Mouse (Mus musculus) bone marrow macrophage, adult 2 months (primary cell): ENCODE results near the gene Chka. TPM values are rescaled to one million over a fixed set of nuclear protein-coding genes. Genes with fewer than 3 reads are reported as not detected.

ENCODE experiments used
- H3K27ac ChIP-seq: 2 replicates; pipeline ENCODE4 v1.5.1; 2012; ENCODE audit warnings: low read depth, low read length; ENCODE audit not compliant: insufficient read depth
- H3K4me1 ChIP-seq: 2 replicates; pipeline ENCODE4 v1.6.1; 2012; ENCODE audit warnings: low read length; ENCODE audit not compliant: control insufficient read depth, insufficient read depth
- H3K4me3 ChIP-seq: 2 replicates; pipeline ENCODE4 v1.5.1; 2012; ENCODE audit warnings: mild to moderate bottlenecking, low read length, moderate library complexity; ENCODE audit not compliant: insufficient read depth
- CTCF ChIP-seq: IDR thresholded peaks from 2 replicates; pipeline ENCODE4 v1.5.1; 2012; ENCODE audit warnings: low read depth, mild to moderate bottlenecking, low read length, moderate library complexity
- POLR2A ChIP-seq: IDR thresholded peaks from 2 replicates; pipeline ENCODE4 v1.6.1; 2012; ENCODE audit warnings: mild to moderate bottlenecking, low read depth, low read length, borderline replicate concordance
- polyA plus RNA-seq: library from polyadenylated mRNA; stranded (reverse); fragments of >200 nt; gene quantifications from 2 replicates; pipeline ENCODE4 v1.2.4, GENCODE M21; 2012; ENCODE audit not compliant: missing spikeins, insufficient read depth, insufficient read length

Gene Chka
- polyA plus RNA-seq, 1 experiment: 22.5 TPM

DNA sequence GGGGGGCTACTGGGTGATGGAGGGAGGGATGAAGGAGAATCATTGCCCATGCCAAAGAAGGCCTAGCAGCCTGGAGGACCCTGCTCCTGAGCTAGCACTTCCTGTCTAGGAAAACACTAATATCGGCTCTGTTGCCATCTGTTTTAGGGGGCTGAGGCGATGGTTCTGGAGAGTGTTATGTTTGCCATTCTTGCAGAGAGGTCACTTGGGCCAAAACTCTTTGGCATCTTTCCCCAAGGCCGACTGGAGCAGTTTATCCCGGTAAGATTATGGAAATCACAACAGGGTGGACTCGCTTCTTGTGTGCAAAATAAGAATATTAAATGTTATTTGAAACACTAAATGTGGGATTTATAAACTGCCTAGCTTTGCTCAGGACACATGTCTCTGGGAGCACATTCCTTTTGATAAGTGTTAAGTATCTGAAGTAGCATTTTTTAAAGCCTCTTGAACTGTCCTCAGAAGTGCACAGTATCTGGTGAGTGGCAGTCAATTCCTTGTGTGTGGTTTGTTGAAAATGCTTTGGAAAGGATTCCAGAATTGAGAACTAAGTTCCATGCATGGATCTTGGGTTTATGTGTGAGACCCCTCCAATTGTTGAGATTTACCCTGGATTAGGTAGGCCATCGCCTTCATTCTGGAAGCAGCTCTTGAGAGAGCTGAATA, 32.9 kb downstream of the Chka start:
- peaks cover 31% of the 10 kb centered on the region for H3K4me1 ChIP-seq
- H3K27ac ChIP-seq: no peak overlapping the region
- TF ChIP-seq CTCF (no peak), POLR2A (no peak)
- no peak overlapping the region for H3K4me3 ChIP-seq

DNA sequence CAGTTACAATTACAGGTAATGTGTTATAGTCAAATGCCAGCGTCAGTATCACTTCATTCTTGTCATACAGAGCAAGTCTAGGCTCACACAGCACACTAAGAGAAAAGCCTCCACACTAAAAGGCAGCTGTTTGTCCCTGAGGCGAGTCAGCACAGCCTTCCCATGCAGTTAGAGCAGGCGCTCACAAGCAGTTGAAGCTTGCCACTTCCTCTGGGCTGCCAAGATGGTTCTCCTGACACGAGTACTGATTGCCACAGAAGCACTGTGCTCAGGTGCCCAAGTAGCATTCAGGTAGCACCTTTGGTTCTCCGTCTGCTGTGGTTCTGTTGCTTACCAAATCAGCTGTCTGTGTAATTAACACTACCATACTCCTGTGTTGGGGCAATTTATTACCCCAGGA, 37.5 kb downstream of the Chka start:
- Histone ChIP-seq H3K4me3 (no peak overlapping the region), H3K4me1 (no peaks in the 10 kb centered on the region), H3K27ac (no peak overlapping the region)
- TF ChIP-seq POLR2A (no peak), CTCF (no peak)

DNA sequence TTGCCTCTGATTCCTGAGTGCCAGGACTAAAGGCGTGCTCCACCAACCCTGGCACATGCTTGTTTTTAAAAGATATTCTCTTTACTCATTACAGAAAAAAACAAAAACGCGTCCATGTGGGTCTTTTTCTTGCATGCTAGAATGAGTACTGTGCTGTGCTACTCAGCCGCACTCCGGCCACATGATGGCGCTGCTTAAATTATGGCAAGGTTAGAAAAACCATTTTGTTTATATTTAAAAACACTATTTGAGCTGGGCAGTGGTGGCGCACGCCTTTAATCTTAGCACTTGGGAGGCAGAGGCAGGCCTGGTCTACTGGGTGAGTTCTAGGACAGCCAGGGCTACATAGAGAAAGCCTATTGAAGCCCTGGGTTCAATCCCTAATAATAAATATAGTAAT, 38.6 kb downstream of the Chka start:
- H3K27ac ChIP-seq: no peak overlapping the region
- no peak for TF ChIP-seq POLR2A
- TF ChIP-seq CTCF: peak; percentile 59
- no peak overlapping the region for H3K4me3 ChIP-seq
- H3K4me1 ChIP-seq: no peaks in the 10 kb centered on the region

DNA sequence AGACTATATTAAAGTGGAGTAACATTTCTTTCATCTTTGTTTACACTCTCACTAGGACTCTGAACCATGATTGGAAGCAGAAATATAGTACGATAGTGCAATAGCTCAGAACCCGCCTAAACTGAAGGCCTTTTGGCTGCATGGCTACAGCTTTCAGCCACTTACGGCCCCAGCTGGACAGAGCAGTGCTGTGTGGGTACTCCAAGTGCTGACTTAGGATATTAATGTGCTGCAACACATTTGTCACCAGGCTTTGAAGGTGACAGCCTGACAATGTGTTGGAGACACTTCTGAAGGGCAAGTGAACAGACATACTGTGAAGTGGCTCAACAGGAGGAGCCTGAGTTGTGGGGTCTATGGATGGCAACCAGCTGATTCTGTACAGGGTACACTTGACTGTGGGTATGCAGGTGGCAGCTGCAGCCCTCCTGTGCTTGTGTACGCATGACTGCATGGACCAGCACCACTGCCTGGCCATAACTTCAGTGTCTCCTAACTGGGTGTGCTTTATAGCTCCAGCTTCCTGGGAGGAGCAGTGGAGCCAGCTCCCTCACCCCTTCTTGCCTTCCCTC, 42.1 kb downstream of the Chka start:
- peak overlapping the region; percentile 12; the same call in 1 of the 2 replicates for H3K27ac ChIP-seq
- H3K4me1 ChIP-seq: peaks cover 4% of the 10 kb centered on the region
- no peak overlapping the region for H3K4me3 ChIP-seq
- TF ChIP-seq POLR2A (no peak), CTCF (no peak)

DNA sequence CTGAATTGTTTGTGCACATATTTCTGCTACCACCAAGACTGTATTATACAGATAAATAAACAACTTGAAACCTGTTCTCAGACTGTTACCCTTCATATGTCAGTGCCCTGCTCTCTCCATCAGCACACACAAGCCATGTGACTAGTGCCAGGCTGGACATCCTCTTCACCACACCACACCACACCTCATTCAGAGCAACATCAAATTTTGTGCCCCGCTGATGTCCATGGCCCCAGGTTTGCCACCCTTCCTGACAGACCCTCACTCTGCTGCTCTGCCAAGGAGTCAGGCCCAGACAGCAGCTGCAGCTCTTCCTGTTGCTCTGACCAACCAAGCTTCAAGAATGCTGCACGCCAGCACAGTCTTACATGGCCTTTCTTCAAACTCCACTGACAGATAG, 42.7 kb downstream of the Chka start:
- H3K27ac ChIP-seq: no peak overlapping the region

DNA sequence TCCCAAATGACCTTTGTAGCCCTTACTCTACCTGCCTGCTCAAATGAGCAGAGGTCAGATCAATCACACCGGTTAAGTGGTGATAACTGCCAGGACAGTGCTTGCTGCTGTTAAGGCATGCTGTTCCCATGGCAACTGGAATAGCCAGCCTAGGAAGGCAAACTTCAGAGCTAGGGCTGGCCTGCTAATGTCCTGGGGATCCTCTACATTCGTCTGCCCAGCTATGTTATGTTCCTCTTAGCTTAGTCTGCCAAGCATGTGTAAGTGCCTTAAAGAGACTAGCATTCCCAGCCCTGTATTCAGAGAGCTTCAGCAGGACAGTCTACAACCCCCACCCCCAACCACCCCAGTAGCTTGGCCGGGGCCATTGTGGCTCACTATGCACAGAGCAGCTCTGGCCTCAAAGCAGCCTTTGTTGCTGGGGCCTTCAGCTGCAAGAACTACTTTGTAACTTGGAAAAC, 43.6 kb downstream of the Chka start:
- no peak for TF ChIP-seq POLR2A
- TF ChIP-seq CTCF: no peak
- Histone ChIP-seq H3K4me1 (peaks cover 17% of the 10 kb centered on the region), H3K27ac (no peak overlapping the region), H3K4me3 (no peak overlapping the region)

More for the DNA sequence above, 42.7 kb downstream of the Chka start:
- TF ChIP-seq CTCF (no peak), POLR2A (no peak)
- Histone ChIP-seq H3K4me1 (peaks cover 10% of the 10 kb centered on the region), H3K4me3 (no peak overlapping the region)

DNA sequence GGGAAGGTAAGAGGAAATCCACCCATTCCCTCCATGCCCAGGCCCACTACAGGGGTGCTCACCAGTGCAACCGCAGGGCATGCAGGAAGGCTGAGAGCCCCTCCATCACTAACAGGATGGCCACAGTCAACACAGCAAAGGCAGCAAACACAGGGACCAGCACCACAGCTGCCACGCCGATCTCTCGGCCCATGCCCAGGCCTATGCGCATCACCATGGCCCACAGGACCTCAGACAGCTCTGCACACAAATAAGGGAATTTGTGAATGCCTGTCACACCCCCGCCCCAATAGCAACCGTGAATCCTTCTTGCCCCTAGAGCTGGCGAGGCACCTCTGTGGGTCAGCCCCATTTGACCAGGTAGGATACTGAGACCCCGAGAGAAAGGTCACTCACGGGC, 44.6 kb downstream of the Chka start:
- H3K4me3 ChIP-seq: no peak overlapping the region
- H3K4me1 ChIP-seq: peaks cover 19% of the 10 kb centered on the region
- TF ChIP-seq CTCF (no peak), POLR2A (no peak)
- H3K27ac ChIP-seq: no peak overlapping the region

DNA sequence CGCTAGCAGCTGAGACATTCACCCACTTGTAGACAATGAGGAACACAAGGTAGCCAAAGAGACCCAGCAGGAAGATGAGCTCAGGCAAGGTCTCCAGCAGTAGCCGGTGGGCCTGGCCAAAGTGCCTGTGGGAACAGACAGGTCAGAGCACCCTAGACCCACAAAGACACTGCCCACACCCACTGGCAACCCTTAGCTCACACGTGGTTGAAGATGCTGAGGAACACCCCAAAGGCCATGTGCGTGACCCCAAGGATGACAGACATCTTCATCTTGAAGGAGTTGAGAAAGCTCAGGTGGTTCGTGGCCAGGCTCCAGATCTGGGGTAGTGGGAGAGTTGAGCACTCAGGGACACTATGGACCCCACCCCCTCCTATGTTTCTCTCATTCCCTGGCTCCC, 46.0 kb downstream of the Chka start:
- H3K4me3 ChIP-seq: no peak overlapping the region
- TF ChIP-seq POLR2A (no peak), CTCF (no peak)
- no peak overlapping the region for H3K27ac ChIP-seq
- peaks cover 28% of the 10 kb centered on the region for H3K4me1 ChIP-seq

DNA sequence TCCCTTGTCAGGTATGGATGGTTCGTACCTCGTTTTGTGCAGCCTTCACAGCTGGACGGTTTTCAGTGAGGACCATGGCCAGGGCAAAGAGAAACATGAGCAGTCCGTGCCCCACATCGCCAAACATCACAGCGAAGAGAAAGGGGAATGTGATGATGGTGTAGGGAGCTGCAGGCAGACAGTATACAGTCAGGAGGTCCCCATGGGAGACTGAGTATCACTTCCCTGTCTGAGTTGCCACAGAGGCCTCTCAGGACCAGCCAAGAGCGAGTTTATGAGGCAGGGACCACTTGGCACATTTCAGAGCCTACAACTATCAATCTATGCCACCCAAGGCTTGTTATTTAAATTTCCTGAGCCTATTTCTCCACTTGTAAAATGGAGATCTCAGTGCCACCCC, 47.4 kb downstream of the Chka start:
- Histone ChIP-seq H3K4me3 (no peak overlapping the region), H3K27ac (peak overlapping the region; percentile 2; the same call in 1 of the 2 replicates), H3K4me1 (peaks cover 41% of the 10 kb centered on the region)
- TF ChIP-seq CTCF (no peak), POLR2A (no peak)

DNA sequence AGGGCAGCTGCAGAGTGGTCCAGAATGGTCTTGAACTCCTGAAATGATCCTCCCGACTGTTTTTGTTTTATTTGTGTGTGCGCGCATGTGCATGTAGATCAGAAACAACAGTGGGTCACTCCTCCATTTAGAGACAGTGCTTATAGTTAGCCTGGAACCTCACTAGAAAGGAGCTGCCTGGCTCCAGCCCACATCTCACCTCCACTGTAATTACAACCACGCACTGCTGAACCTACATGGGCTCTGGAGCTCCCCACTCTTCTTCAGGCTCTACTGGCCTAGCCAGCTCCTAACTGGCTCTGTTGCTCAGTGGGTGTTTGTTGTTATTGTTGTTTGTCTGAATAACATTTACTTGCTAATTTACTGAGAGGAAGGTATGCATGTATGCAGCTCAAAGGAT, 48.0 kb downstream of the Chka start:
- Histone ChIP-seq H3K27ac (peak overlapping the region; percentile 2; the same call in 1 of the 2 replicates), H3K4me1 (peaks cover 45% of the 10 kb centered on the region), H3K4me3 (no peak overlapping the region)
- no peak for TF ChIP-seq CTCF
- no peak for TF ChIP-seq POLR2A

DNA sequence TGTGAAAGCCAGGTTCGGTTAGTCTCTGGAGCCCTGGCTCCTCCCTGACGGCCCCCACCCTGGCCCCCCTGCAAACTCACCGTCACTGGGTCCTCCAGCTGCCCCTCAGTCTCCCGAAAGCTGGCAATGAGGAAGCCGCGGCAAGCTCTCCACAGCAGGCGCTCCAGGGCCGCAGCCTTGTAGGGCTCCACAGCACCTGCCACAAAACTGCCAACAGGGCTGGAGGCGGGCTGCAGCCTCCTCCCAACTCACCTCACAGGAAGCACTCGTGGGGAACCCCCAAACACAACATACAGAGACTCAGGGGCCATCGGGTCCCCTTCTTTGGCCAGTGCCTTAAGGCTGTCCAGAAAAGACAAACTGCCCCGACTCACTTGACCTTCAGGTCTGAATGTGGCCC, 51.4 kb downstream of the Chka start:
- H3K4me3 ChIP-seq: peak overlapping the region; percentile 94; the same call in 1 of the 2 replicates
- no peak overlapping the region for H3K27ac ChIP-seq
- H3K4me1 ChIP-seq: peaks cover 45% of the 10 kb centered on the region
- TF ChIP-seq CTCF (no peak), POLR2A (no peak)
